Mouse (Mus musculus) small intestine, adult 2 months (tissue): Measurements from ENCODE around the gene Mecr.

Experiments
- CTCF ChIP-seq: fragments of 200-500 bp; IDR thresholded peaks from 2 replicates; pipeline ENCODE4 v1.5.1; 2012; ENCODE audit warnings: low read depth, mild to moderate bottlenecking, control low read depth, inconsistent platforms, low read length, moderate library complexity, mixed read lengths; ENCODE audit not compliant: insufficient replicate concordance, insufficient read length; ENCODE audit errors: extremely low read depth
- POLR2A ChIP-seq: fragments of 200-500 bp; IDR thresholded peaks from 2 replicates; pipeline ENCODE4 v1.6.1; 2012; ENCODE audit warnings: low read depth, mild to moderate bottlenecking, control low read depth, inconsistent platforms, low read length, moderate library complexity

DNA sequence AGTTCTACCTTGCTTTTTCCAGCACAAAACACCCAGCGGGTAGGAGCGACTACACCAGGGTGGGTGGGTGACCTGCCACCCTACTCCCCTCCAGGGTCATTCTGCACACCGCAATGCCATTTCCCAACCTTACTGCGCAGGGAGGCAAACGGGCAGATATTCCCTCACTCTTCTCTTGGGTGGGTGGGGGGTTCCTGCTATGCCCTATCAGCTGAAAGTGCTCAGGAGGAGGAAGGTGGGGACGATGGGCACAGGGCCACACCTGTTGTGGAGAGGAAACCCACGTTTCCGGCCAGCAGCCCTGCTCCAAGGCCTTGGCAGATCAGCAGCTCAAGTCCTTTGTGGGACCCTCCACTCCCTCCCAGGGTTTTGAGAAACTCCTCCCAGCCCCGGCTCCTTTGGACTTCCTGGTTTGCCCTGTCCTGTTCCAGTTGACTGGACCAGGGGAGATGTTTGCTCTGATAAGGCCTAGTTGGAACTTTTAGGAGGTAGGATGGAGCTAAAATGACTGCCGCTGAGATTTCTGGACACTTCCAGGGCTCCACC is 73.8 kb downstream of the Mecr start:
- TF ChIP-seq CTCF = no peak
- no peak for TF ChIP-seq POLR2A
